Mouse (Mus musculus) forebrain, postnatal 0 days (tissue): Measurements from ENCODE around the gene Scin. TPM values are rescaled to one million over a fixed set of nuclear protein-coding genes. Genes with fewer than 3 reads are reported as not detected.

ENCODE experiments used
- ATAC-seq: fragments of 200-750 bp; cut with Nextera tagmentation; 2 replicates; pipeline ENCODE4 v1.8.0; 2017; ENCODE audit warnings: mild to moderate bottlenecking, moderate library complexity
- DNase-seq: peaks from one replicate; pipeline ENCODE4 v3.0.0-alpha.2; 2015
- H3K27ac ChIP-seq: fragments of 300-500 bp; sonication (generic); 2 replicates; pipeline ENCODE4 v1.5.1; 2014; ENCODE audit warnings: low read depth, mild to moderate bottlenecking, antibody characterized with exemption, low read length, moderate library complexity, mixed read lengths
- H3K27me3 ChIP-seq: fragments of 300-500 bp; sonication (generic); 2 replicates; pipeline ENCODE4 v1.6.1; 2014; ENCODE audit warnings: mild to moderate bottlenecking, low read length, mixed read lengths; ENCODE audit not compliant: insufficient read depth
- H3K36me3 ChIP-seq: fragments of 300-500 bp; sonication (generic); 2 replicates; pipeline ENCODE4 v1.6.1; 2014; ENCODE audit warnings: mild to moderate bottlenecking, moderate library complexity; ENCODE audit not compliant: insufficient read depth
- H3K4me1 ChIP-seq: fragments of 300-500 bp; sonication (generic); 2 replicates; pipeline ENCODE4 v1.6.1; 2014; ENCODE audit warnings: antibody characterized with exemption; ENCODE audit not compliant: insufficient read depth
- H3K4me2 ChIP-seq: fragments of 300-500 bp; sonication (generic); 2 replicates; pipeline ENCODE4 v1.6.1; 2014; ENCODE audit warnings: low read depth, mild to moderate bottlenecking, moderate library complexity
- H3K4me3 ChIP-seq: fragments of 300-500 bp; sonication (generic); 2 replicates; pipeline ENCODE4 v1.5.1; 2014; ENCODE audit warnings: low read depth, low read length, mixed read lengths
- H3K9ac ChIP-seq: fragments of 300-500 bp; sonication (generic); 2 replicates; pipeline ENCODE4 v1.6.1; 2014; ENCODE audit warnings: mild to moderate bottlenecking
- H3K9me3 ChIP-seq: fragments of 300-500 bp; sonication (generic); 2 replicates; pipeline ENCODE4 v1.6.1; 2016; ENCODE audit warnings: low read length
- CTCF ChIP-seq: sonication (generic); IDR thresholded peaks from 2 replicates; pipeline ENCODE4 v1.5.1; 2016; ENCODE audit warnings: antibody characterized with exemption, control low read depth, low read depth
- WGBS: fragments of 180-500 bp; shearing (Covaris S2); extraction: QIAGEN DNeasy Blood & Tissue Kit; methylation state at CpG from one replicate; pipeline ENCODE4 v1.1.7; 2014; 5-methylcytosine and 5-hydroxymethylcytosine counted together
- polyA plus RNA-seq: library from polyadenylated mRNA; unstranded; fragments of >200 nt; fragmentation: Nextera tagmentation; extraction: Ambion mirVana; gene quantifications from 2 replicates; pipeline ENCODE4 v1.2.1, GENCODE M21; 2015
- total RNA-seq: library from RNA; depleted of rRNA; stranded (reverse); fragments of >200 nt; gene quantifications from 2 replicates; pipeline ENCODE4 v1.2.3, GENCODE M21; 2014

Scin gene
- total and polyA plus RNA-seq, 2 experiments from 2014 or later: 0.08 to 0.71 TPM

DNA sequence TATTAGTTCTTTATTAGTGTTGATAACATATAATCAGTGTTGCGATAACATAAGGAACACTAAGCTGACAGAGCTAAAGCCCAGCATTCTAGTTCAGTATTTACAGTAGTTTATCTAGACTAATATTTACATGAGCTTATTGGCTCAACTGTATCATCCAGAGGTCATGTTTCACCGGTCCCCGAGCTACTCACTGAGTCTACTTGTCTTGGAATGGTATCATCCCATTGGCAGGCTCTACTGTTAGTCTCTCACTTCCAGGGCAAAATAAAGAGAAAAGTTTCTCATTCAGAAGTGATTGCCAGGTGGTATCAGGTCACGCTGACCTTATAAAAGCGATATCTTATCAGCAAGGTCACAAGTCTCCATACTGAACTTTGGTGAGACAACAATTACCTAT lies 37.0 kb downstream of the Scin start:
- ATAC-seq (no peak), DNase-seq (no peak)
- TF ChIP-seq CTCF: no peak
- H3K9ac ChIP-seq: no peak overlapping the region
- H3K36me3 ChIP-seq: no peaks in the 10 kb centered on the region
- H3K4me2 ChIP-seq: no peak overlapping the region
- H3K27me3 ChIP-seq: no peaks in the 10 kb centered on the region
- no peaks in the 10 kb centered on the region for H3K4me1 ChIP-seq
- no peak overlapping the region for H3K27ac ChIP-seq
- 95% methylated on average over 5 of the region's 5 CpGs for WGBS
- no peaks in the 10 kb centered on the region for H3K9me3 ChIP-seq
- no peak overlapping the region for H3K4me3 ChIP-seq

DNA sequence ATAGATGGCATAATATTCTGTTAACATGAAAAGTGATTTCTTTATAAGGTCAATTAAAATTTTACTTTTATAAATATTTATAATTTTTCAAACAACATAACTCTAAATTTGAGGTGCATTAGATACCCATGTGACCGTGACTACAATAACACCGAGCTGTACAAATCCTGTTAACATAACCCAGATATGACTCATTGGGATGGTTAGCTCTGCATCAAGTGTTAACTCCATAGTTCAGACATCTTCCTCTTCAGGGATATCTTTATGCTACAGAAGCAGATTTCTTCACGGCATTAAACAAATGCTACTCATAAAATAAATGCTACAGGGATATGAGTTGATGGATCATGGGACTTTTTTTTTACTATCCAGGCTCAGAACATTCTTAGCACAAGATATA lies 37.6 kb downstream of the Scin start:
- ATAC-seq (no peak), DNase-seq (no peak)
- no peaks in the 10 kb centered on the region for H3K9me3 ChIP-seq
- no peaks in the 10 kb centered on the region for H3K27me3 ChIP-seq
- no peak overlapping the region for H3K4me2 ChIP-seq
- TF ChIP-seq CTCF: no peak
- H3K27ac ChIP-seq: no peak overlapping the region
- 90% methylated on average over 3 of the region's 3 CpGs for WGBS
- H3K4me3 ChIP-seq: no peak overlapping the region
- no peaks in the 10 kb centered on the region for H3K36me3 ChIP-seq
- no peak overlapping the region for H3K9ac ChIP-seq
- H3K4me1 ChIP-seq: no peaks in the 10 kb centered on the region

DNA sequence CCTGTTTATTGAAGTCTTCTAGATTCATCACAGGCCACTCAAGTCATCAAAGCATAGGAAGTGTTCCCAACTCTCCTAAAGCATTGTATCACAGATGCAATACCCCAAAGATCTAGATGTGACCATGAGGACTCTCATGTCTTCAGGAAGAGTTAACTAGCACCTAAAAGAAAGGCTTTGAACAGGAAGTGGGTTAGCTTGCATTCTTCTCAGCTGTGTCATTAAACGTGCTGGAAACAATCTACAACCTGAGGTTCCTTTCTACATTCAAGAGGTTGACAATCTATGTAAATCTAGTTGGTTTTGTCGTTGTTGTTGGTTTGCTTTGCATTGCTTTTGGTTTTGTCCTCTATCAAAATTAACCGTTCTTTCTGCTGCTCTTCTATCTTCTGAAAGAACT lies 44.0 kb downstream of the Scin start:
- TF ChIP-seq CTCF: no peak
- no peak overlapping the region for H3K4me3 ChIP-seq
- no peaks in the 10 kb centered on the region for H3K36me3 ChIP-seq
- no peak for ATAC-seq
- no peaks in the 10 kb centered on the region for H3K9me3 ChIP-seq
- H3K4me1 ChIP-seq: no peaks in the 10 kb centered on the region
- no peak overlapping the region for H3K4me2 ChIP-seq
- no peak for DNase-seq
- 74% methylated on average over 3 of the region's 3 CpGs for WGBS
- no peak overlapping the region for H3K9ac ChIP-seq
- H3K27ac ChIP-seq: no peak overlapping the region
- H3K27me3 ChIP-seq: no peaks in the 10 kb centered on the region

DNA sequence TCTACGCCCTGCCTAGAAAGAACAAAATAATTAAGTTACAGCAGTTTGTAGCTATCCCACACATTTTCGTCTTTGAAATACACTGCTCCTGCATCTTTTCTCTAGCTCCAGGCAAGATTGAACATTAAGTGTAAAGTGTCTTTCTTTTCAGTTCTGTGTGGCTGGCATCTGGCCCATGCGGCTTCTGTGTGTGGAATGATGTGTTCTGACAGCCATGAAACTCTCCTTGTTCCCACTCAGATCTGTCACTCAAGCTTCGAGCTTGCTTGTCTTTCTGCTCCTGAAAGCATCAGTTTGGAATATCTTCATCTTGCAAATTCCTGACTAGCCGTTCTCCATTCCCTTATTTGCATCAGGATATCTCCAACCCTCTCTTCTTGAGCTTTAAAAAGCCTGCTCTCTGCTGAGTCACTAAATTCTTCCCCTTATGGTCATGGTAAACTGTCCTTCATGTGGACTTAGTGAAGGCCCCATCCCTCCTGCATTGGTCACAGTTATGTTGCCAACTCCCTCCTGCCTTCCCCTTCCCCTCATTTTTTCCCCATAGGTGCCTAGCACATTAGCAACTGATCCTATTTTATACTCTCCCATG lies 48.2 kb downstream of the Scin start:
- Histone ChIP-seq H3K4me2 (no peak overlapping the region), H3K36me3 (no peaks in the 10 kb centered on the region), H3K4me1 (no peaks in the 10 kb centered on the region), H3K27me3 (no peaks in the 10 kb centered on the region), H3K9me3 (no peaks in the 10 kb centered on the region), H3K4me3 (no peak overlapping the region), H3K9ac (no peak overlapping the region), H3K27ac (no peak overlapping the region)
- 38% methylated on average over 5 of the region's 5 CpGs for WGBS
- DNase-seq (peak; percentile 34), ATAC-seq (peak; percentile 55; the same call in 1 of the 2 replicates)
- no peak for TF ChIP-seq CTCF

DNA sequence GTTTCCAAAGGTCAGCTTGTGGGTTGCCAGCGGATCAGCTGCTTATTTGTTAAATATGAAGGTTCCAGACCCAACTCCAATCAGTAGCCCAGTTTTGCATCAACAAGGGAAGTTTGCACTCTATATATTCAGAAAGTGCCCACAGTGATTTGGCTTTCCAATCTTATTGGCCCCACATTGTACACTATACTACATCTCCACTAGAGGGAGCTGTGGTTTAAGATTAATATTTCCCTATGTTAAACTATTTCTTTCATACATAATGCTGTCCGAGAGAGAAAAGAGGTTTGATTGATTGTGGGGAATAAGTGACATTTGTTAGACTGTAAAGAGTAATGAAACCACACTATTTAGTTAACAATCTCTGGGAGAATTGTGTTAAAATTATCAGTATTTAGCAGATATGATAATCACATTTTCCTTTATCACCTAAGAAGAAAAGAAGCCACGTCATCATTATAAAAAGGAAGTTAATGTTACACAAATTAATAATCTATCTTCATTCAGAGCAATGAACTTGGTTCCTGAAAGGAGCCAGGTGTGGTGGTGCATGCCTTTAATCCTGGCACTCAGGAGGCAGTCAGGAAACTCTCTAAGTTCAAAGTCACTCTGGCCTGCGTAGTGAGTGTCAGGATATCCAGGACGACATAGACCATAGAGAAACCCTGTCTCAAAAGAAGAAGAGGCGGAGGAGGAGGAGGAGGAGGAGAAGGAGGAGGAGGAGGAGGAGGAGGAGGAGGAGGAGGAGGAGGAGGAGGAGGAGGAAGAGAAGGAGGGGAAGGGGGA lies 51.4 kb downstream of the Scin start:
- TF ChIP-seq CTCF: peak; percentile 69
- Histone ChIP-seq H3K9ac (no peak overlapping the region), H3K4me3 (no peak overlapping the region), H3K4me2 (no peak overlapping the region), H3K27ac (no peak overlapping the region), H3K36me3 (no peaks in the 10 kb centered on the region), H3K27me3 (no peaks in the 10 kb centered on the region), H3K9me3 (no peaks in the 10 kb centered on the region), H3K4me1 (no peaks in the 10 kb centered on the region)
- WGBS: 44% methylated on average over 6 of the region's 6 CpGs
- ATAC-seq (0 out of 2 replicates have a peak, but pooled peaks have one; percentile 36), DNase-seq (peak; percentile 43)

DNA sequence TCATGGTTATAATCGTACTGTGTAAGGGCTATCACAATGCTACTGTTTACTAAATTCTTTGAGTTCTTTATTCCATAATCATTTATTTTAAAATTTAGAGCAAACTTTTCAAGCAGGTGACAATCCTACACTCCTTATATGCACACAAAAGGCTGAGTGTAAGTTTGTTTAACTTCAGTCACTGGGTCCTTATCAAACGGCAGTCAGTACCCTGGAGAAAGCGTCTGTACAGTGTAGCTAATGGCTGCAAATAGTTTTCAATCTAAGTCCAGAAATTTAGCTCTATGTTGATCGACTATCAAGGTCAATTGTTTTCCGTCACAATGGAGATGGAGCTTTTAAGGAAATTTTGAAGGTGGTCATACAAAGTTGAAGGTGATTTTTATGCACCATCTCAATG lies 52.0 kb downstream of the Scin start:
- DNase-seq (no peak), ATAC-seq (no peak)
- H3K9ac ChIP-seq: no peak overlapping the region
- H3K36me3 ChIP-seq: no peaks in the 10 kb centered on the region
- no peaks in the 10 kb centered on the region for H3K9me3 ChIP-seq
- WGBS: 78% methylated on average over 5 of the region's 5 CpGs
- no peak for TF ChIP-seq CTCF
- no peak overlapping the region for H3K27ac ChIP-seq
- H3K4me2 ChIP-seq: no peak overlapping the region
- H3K4me1 ChIP-seq: no peaks in the 10 kb centered on the region
- H3K27me3 ChIP-seq: no peaks in the 10 kb centered on the region
- H3K4me3 ChIP-seq: no peak overlapping the region

DNA sequence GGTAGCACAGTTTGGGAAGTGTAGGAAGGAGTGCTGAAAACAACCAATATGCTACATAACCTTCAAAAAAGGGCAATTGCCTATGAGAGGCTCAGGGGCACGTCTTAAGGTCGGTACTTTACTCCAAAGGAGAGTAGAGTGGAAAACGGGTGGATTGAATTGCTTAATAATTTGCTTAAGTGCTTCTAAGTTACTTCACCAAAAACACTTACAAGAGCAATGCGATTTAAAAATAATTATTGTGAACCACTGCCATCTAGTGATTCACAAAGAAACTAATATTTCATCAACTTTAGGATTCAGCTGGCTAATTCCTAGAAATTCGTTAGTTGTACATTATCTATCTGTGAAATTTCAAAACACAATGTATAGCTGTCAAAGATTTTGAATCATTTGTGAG lies 60.4 kb downstream of the Scin start:
- peak; percentile 29 for DNase-seq
- Histone ChIP-seq H3K4me3 (no peak overlapping the region), H3K9ac (no peak overlapping the region), H3K36me3 (no peaks in the 10 kb centered on the region), H3K9me3 (no peaks in the 10 kb centered on the region), H3K4me2 (no peak overlapping the region), H3K27me3 (no peaks in the 10 kb centered on the region), H3K4me1 (no peaks in the 10 kb centered on the region), H3K27ac (no peak overlapping the region)
- ATAC-seq: peak; percentile 14; the same call in 1 of the 2 replicates
- 57% methylated on average over 5 of the region's 5 CpGs for WGBS
- TF ChIP-seq CTCF: peak; percentile 51
